Mouse (Mus musculus): ENCODE data around the gene Ogdh.

DNA sequence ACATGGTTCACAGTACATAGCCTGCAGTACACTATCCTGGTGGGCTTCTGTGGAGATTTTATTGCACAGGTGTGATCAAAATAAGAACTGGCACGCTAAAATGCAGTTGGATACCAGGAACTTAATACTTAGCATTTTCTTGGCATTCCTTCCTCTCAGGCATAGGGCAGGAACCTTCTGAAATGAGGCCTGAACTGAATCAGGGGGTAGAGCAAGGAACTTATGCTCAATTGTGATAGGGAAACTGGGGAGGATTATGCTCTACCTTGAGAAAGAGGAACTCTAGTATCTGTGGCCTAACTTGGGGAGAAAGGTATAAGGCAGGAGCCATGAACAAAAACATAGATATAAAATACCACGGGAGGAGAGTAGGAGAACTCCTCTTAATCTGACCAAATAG lies 27.9 kb downstream of the Ogdh start:
- TF ChIP-seq CHD2 (IDR thresholded peaks at IDR 0.05; ENCODE audit: low read depth, low read length) (no peak), HCFC1 (IDR thresholded peaks at IDR 0.05; ENCODE audit: borderline replicate concordance, insufficient read depth, low read length) (no peak)
